In genomic region chr17:35424624-35425416, GRCm38 (mm10) we compare ENCODE assay signal across 8 mouse cellular contexts. TPM values are rescaled to one million over a fixed set of nuclear protein-coding genes. Genes with fewer than 3 reads are reported as not detected.
DNase-seq lines count a peak whose midpoint lies in the region; ATAC-seq and TF ChIP-seq lines count a peak whose summit lies in the region.
"Not testable (repeated sequence)": the region's sequence is repeated elsewhere in the genome, so short reads cannot be mapped to it uniquely, and the experiment has no call there.
"Had no signal": no experiment of that assay in that cellular context is flagged by ENCODE, and none has a peak within 500 bp of the region (broad histone marks: within the 10 kb centered on the region; RNA-seq: fewer than 3 reads in every experiment).

TSS of gene H2-Q6 (plus strand) at chr17:35424850.

- 2% methylated on average over 56 of the region's 66 CpGs for WGBS in embryonic facial prominence, embryonic 15.5 days
- WGBS in heart, embryonic 13.5 days: 2% methylated on average over 55 of the region's 66 CpGs
- 3% methylated on average over 43 of the region's 66 CpGs for WGBS in midbrain, embryonic 11.5 days
- 2% methylated on average over 61 of the region's 66 CpGs for WGBS in small intestine, adult 2 months

- ATAC-seq in embryonic facial prominence, embryonic 15.5 days (ENCODE audit: insufficient number of reproducible peaks, low FRiP score, low TSS enrichment, low read depth): peak; percentile 32; the same call in 1 of the 2 replicates
- ATAC-seq in heart, embryonic 13.5 days (ENCODE audit: extremely low read depth, insufficient number of reproducible peaks, low FRiP score, low TSS enrichment): not testable (repeated sequence)
- peak; percentile 79 for ATAC-seq in midbrain, embryonic 11.5 days (ENCODE audit: low FRiP score)

- peak; percentile 81 for DNase-seq in adrenal gland, adult 2 months
- DNase-seq in kidney, adult 18-20 months: peak; percentile 71
- DNase-seq in liver: peak; percentile 66
- DNase-seq in midbrain, embryonic 11.5 days (ENCODE audit: low spot score, missing footprints): peak; percentile 93

- H3K9me3 ChIP-seq in embryonic facial prominence, embryonic 15.5 days (replicated peaks); heart, embryonic 13.5 days; midbrain, embryonic 11.5 days (ENCODE audit: control insufficient read depth, low read length): not testable (repeated sequence)

- H3K27me3 ChIP-seq in embryonic facial prominence, embryonic 15.5 days: peaks cover 52% of the 10 kb centered on the region
- H3K27me3 ChIP-seq in heart, embryonic 13.5 days (replicated peaks): peaks cover 69% of the 10 kb centered on the region
- H3K27me3 ChIP-seq in midbrain, embryonic 11.5 days (ENCODE audit: control insufficient read depth, insufficient read depth, low read length): peaks cover 15% of the 10 kb centered on the region
- not testable (repeated sequence) for H3K27me3 ChIP-seq in small intestine, adult 2 months (ENCODE audit: control insufficient read depth, insufficient read depth, low read length)

- peak within 1 kb of the TSS; percentile 37 for H3K4me3 ChIP-seq in embryonic facial prominence, embryonic 15.5 days (replicated peaks)
- H3K4me3 ChIP-seq in heart, embryonic 13.5 days: peak within 1 kb of the TSS; percentile 42
- peak within 1 kb of the TSS; percentile 34 for H3K4me3 ChIP-seq in midbrain, embryonic 11.5 days (ENCODE audit: low read depth, low read length)
- H3K4me3 ChIP-seq in small intestine, adult 2 months (ENCODE audit: low read depth, low read length): peak within 1 kb of the TSS; percentile 59

- not testable (repeated sequence) for H3K9ac ChIP-seq in embryonic facial prominence, embryonic 15.5 days
- 0 out of 2 replicates have a peak within 1 kb of the TSS, but pooled peaks have one; percentile 4 for H3K9ac ChIP-seq in heart, embryonic 13.5 days
- H3K9ac ChIP-seq in midbrain, embryonic 11.5 days (ENCODE audit: low read length): peak within 1 kb of the TSS; percentile 54; the same call in 1 of the 2 replicates

- peak within 1 kb of the TSS; percentile 59 for H3K4me2 ChIP-seq in embryonic facial prominence, embryonic 15.5 days (replicated peaks)
- H3K4me2 ChIP-seq in heart, embryonic 13.5 days: peak within 1 kb of the TSS; percentile 64
- H3K4me2 ChIP-seq in midbrain, embryonic 11.5 days: peak within 1 kb of the TSS; percentile 57

- H3K36me3 ChIP-seq in embryonic facial prominence, embryonic 15.5 days; heart, embryonic 13.5 days; midbrain, embryonic 11.5 days (ENCODE audit: control insufficient read depth, insufficient read depth, low read length); small intestine, adult 2 months (ENCODE audit: control insufficient read depth, insufficient read depth, low read length): not testable (repeated sequence)

- not testable (repeated sequence) for H3K4me1 ChIP-seq in embryonic facial prominence, embryonic 15.5 days; midbrain, embryonic 11.5 days (ENCODE audit: control insufficient read depth, insufficient read depth, low read length); small intestine, adult 2 months (ENCODE audit: control insufficient read depth, insufficient read depth, insufficient read length, low read length)
- H3K4me1 ChIP-seq in heart, embryonic 13.5 days: peaks cover 10% of the 10 kb centered on the region

- peak; percentile 43 for TF ChIP-seq POLR2A in small intestine, adult 2 months (IDR thresholded peaks at IDR 0.05; ENCODE audit: low read depth, low read length)

- TF ChIP-seq CTCF in small intestine, adult 2 months (IDR thresholded peaks at IDR 0.05; ENCODE audit: extremely low read depth, insufficient read length, insufficient replicate concordance, low read depth, low read length): not testable (repeated sequence)

- H3K27ac ChIP-seq in embryonic facial prominence, embryonic 15.5 days (replicated peaks); heart, embryonic 13.5 days (replicated peaks); midbrain, embryonic 11.5 days (ENCODE audit: low read depth, low read length); small intestine, adult 2 months (ENCODE audit: insufficient read depth, low read depth, low read length): not testable (repeated sequence)

RNA-seq across cellular contexts. Expression of gene H2-Q6, which starts in this region (rescaled TPM):
- 1 to 10 TPM; 3.3 to 7.9 TPM for total RNA-seq in adrenal gland, adult 2 months (2021)
- 23.0 and 24.7 TPM in 2 replicates for polyA plus RNA-seq in adrenal gland, adult 2 months (2012; rRNA removed)
- polyA plus RNA-seq in embryonic facial prominence, embryonic 15.5 days (2015; fragmentation: Nextera tagmentation; extraction: Ambion mirVana): 0.14 and 0.28 TPM in 2 replicates
- polyA plus RNA-seq in heart, embryonic 13.5 days (2015; fragmentation: Nextera tagmentation; extraction: Ambion mirVana): 0.23 and 0.61 TPM in 2 replicates
- 0.33 and 0.93 TPM in 2 replicates for polyA plus RNA-seq in midbrain, embryonic 11.5 days (2014; fragmentation: Nextera tagmentation; extraction: Ambion mirVana)
- polyA plus RNA-seq in small intestine, adult 2 months (2012; rRNA removed): 23.8 and 59.3 TPM in 2 replicates
- total RNA-seq: layer of hippocampus, postnatal 25 days had no signal

Comparison
In these comparisons a context has a peak if more than half of its experiments do, and no peak if none do; other contexts are left out.
1. RNA of gene H2-Q6 (polyA plus RNA-seq): 23.8 to 59.3 TPM in small intestine, adult 2 months and 23.0 to 24.7 TPM in adrenal gland, adult 2 months; 0.33 to 0.93 TPM in midbrain, embryonic 11.5 days, 0.14 to 0.28 TPM in embryonic facial prominence, embryonic 15.5 days and 0.23 to 0.61 TPM in heart, embryonic 13.5 days; every median in the first group is over 10 times any median in the second.
2. Peak in ATAC-seq, H3K4me3 ChIP-seq and H3K4me2 ChIP-seq in embryonic facial prominence, embryonic 15.5 days; RNA of the gene not detected or under 1 TPM.
3. Peak in DNase-seq, ATAC-seq, H3K4me3 ChIP-seq, H3K9ac ChIP-seq and H3K4me2 ChIP-seq in midbrain, embryonic 11.5 days; RNA of the gene not detected or under 1 TPM.
4. Peak in every context shown above with its lines, with median percentiles within 50 percentile points of each other: DNase-seq, H3K4me2 ChIP-seq and H3K4me3 ChIP-seq.